Mouse (Mus musculus) right cerebral cortex, postnatal 25 days (tissue): ENCODE results near the gene Mrpl24.

Source experiments
- DNase-seq: peaks from one replicate; pipeline ENCODE4 v3.0.0; 2022

The Mrpl24 gene

GRCm38 (mm10) chr3:87913491-87913890, 5.8 kb upstream of the Mrpl24 start:
- no peak for DNase-seq

DNA sequence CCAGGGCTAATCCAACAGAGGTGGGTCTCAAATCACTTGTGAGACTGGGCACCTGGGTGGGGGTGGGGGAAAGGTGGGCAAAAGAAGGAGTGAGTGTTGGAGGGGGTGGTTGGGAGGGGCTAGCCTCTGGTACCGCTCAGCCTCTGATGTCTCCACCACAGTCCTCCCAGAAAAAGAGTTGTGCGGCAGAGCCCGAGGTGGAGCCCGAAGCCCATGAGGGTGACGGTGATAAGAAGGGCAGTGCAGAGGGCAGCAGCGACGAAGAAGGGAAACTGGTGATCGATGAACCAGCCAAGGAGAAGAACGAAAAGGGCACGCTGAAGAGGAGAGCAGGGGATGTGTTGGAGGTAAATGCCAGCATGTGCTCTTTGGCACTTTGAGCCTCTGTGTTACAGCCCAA, 5.4 kb upstream of the Mrpl24 start:
- DNase-seq = no peak

DNA sequence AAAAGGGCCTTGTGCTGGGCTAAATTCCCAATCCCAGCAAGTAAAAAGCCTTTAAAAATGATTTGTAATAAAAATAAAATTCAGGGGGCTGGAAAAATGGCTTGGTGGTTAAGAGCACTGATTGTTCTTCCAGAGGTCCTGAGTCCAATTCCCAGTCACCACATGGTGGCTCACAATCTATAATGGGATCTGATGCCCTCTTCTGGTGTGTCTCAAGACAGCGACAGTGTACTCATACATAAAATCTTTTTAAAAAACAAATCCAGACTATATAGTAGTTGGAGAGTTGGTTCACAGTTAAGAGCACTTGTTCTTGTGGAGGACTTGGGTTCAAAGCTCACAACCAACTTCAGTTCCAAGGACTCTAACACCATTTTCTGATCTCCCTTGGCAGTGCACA, 2.3 kb upstream of the Mrpl24 start:
- no peak for DNase-seq

DNA sequence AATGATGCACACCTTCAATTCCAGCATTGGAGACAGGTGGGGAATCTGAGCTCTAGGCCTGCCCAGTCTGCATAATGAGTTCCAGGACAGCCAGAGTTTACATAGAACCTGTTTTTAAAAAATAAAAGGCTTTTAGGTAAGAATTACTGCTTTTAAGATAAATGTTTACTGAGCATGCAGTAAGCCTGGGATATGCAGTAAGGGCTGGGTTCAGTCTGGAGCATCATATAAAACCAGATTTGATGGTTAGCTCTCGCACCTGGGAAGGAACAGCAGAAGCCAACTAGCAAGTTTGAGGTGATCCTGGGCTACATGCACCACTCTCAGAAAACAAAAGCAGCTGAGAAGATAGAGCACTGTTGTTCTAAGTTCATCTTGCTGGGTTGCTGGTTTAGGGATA, 755 bp upstream of the Mrpl24 start:
- no peak for DNase-seq

- no peak for DNase-seq
Observed at GRCm38 (mm10) chr3:87920270-87920943, 1.1 kb downstream of the Mrpl24 start.

DNA sequence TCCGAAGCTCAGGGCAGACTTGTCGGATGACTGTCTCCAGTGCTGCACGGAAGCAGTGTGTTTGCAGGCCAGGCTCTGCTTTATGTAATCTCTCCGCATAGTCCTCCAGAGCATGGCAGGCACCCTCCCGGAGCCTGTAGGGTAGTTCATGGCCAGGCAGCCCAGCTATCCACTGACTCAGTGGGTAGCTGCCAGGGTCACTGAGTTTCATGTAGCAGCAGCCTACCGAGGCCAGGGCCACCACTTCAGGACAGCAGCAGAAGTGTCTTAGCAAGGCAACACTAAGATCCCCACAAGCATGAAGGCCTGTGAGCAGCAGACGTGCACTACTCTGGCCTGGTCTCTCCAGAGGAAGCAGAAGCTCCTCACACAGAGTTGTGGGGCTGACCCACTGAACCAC, 5.7 kb downstream of the Mrpl24 start:
- DNase-seq = no peak

DNA sequence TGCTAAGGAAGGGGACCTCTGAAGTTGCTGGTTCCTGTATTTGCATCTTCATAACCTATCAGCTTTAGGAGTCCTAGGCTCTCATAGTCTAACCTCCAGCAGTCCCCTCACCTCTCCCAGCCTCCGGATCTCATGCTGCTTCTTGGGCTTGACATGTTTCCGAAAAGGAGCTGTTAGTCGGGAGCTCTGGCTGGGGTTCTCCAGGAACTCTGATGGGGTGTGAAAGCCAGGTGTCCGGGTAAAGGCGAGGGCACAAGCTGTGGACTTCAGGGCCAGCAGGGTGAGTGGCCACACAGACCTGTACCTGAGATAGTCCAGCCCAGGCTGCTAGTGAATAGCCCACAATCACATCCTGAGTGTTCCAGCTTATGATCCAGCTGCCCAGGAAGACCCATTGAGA, 8.1 kb downstream of the Mrpl24 start:
- no peak for DNase-seq

- no peak for DNase-seq
Observed at GRCm38 (mm10) chr3:87929341-87930077, 10.2 kb downstream of the Mrpl24 start.

DNA sequence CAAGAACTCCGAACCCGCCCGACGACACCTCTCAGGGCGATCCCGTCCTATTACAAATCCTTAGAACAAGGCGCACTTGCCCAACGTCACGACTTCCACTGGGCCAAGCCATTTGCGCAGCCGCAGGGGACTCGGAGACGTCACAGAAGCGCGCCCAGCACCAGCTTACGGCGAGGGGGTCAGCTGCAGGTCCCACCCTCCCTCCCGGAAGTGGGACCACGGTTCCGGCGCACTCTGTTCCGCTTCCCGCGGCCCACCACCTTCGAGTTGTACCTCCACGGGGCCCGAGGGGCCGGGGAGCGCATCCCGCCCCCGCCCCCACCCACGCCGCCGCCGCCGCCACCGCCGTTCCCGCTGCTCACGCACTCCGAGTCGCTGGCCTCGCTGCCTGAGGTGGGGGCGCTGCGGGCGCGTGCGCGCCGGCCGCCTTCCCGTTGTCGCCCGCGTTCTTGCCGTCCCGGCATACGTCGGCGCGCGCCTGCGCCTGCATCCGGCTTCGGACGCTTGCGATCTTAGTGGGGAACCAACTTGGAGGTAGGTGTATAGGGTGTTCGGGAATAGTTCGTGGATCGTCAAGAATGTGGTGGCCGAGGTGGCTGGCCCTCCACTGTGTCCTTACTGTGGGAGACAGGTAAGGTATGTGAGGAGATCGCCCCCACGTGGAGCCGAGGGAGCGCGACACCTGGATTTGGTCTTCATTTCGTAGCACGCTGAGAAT, 10.9 kb downstream of the Mrpl24 start, which contains the start of the genes Isg20l2 and Rrnad1:
Gene Isg20l2 (plus strand): TSS at position 237 of the 718 bp plus-strand sequence.
Gene Rrnad1 (minus strand): TSS at position 640 of the 718 bp plus-strand sequence.
- peak; percentile 98 for DNase-seq

DNA sequence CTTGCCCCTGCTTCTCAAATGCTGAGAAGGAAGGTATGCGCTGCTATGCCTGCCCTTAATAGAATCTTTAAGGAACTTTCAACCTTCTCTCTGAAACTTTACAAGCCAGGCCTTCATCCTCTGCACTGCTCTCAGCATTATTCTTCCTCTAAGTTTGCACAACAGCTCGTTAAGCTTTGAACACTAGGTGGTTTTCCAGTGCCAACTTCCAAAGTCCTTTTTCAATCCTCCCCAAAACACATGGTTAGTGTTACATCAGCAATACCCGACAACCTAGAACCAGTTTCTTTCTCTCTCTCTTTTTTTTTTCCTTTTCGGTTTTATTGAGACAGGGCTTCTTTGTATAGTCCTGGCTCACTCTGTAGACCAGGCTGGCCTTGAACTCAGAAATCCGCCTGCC, 14.7 kb downstream of the Mrpl24 start:
- no peak for DNase-seq

DNA sequence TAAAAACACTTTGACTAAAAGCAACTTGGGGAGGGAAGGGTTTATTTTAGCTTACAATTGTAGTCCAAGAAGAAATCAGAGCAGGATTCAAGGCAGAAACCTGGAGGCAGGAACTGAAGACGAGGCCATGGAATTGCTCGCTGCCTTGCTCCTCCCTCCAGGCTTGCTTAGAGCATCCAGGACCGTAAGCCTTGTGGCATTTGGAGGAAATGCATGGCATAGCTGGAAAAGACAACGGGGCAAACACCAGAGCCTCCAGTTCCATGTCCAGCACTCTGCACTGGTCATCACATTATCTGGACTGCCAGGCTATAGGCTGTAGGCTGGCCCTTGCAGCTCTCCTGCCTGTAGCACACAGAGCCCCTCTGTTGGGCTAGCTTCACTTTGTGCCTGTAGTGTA, 15.2 kb downstream of the Mrpl24 start:
- no peak for DNase-seq

GRCm38 (mm10) chr3:87935201-87935600, 15.9 kb downstream of the Mrpl24 start:
- no peak for DNase-seq

GRCm38 (mm10) chr3:87935776-87936175, 16.5 kb downstream of the Mrpl24 start:
- DNase-seq = peak; percentile 75

- DNase-seq = no peak
Observed at GRCm38 (mm10) chr3:87940611-87941010, 21.3 kb downstream of the Mrpl24 start.

DNA sequence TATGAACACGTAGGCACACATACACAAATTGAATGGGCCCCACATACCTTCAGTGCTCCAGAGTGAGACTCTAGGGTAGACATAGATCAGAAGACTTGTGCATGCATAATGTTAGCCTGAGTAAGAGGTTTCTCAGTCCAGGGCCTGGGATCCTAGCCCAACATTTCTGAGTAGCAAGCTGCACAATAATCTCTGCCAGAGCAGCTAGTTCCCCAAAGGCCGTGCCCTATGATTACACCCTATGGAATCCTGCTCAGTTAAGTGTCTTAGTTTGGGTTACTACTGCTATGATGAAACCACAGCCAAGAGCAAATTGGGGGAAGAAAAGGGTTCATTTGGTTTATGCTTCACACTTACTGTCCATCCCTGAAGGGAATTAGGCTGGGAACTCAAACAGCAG, 23.2 kb downstream of the Mrpl24 start:
- DNase-seq = no peak

- no peak for DNase-seq
Observed at GRCm38 (mm10) chr3:87943586-87943985, 24.3 kb downstream of the Mrpl24 start.

- no peak for DNase-seq
Observed at GRCm38 (mm10) chr3:87944838-87945600, 25.7 kb downstream of the Mrpl24 start.

- DNase-seq = no peak
Observed at GRCm38 (mm10) chr3:87945781-87946540, 26.7 kb downstream of the Mrpl24 start.

DNA sequence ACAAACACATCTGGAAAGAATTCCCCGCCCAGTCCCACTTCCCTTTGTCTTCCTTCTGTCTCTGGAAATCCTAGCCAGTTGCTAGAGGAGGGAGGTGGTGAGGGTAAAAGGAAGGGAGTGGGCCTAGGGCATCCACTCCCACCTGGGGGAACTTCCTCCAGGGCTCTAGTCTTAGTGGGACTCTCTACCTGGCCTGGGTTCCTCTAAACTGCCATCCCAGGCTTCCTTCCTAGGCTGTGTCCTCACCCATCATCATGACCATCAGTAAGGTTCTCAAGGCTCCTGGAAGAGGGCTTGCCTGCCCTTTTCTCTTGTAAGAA, 27.2 kb downstream of the Mrpl24 start:
- DNase-seq = no peak

- no peak for DNase-seq
Observed at GRCm38 (mm10) chr3:87947056-87947810, 27.9 kb downstream of the Mrpl24 start.

- DNase-seq = no peak
Observed at GRCm38 (mm10) chr3:87947811-87948199, 28.5 kb downstream of the Mrpl24 start.
